Mouse (Mus musculus) inflammation-experienced regulatory T-cells, adult 6 months (primary cell): Measurements from ENCODE around the gene Bin2. TPM values are rescaled to one million over a fixed set of nuclear protein-coding genes. Genes with fewer than 3 reads are reported as not detected.
"Not testable (repeated sequence)": the region's sequence is repeated elsewhere in the genome, so short reads cannot be mapped to it uniquely, and the experiment has no call there.

Experiments
- ATAC-seq: one replicate; pipeline ENCODE4 v1.8.0; 2017
- polyA plus RNA-seq, 3 experiments: library from polyadenylated mRNA; unstranded; fragments of 100-300 nt; shearing (Covaris generic); gene quantifications; one replicate each; pipeline ENCODE4 v1.2.1; 2017

The Bin2 gene
- polyA plus RNA-seq, 3 experiments from 2014 or later: 292 to 493 (median 317) TPM

GRCm38 (mm10) chr15:100614996-100615824 is 54.1 kb downstream of the Bin2 start, which contains the start of gene Dazap2:
Dazap2 (plus strand) TSS chr15:100615349.
- ATAC-seq: peak; percentile 71

GRCm38 (mm10) chr15:100614218-100614995 is 54.9 kb downstream of the Bin2 start:
- ATAC-seq: peak; percentile 17

- peak; percentile 16 for ATAC-seq
Measured at GRCm38 (mm10) chr15:100613584-100613983, 55.8 kb downstream of the Bin2 start.

- no peak for ATAC-seq
Measured at GRCm38 (mm10) chr15:100612432-100612831, 56.9 kb downstream of the Bin2 start.

DNA sequence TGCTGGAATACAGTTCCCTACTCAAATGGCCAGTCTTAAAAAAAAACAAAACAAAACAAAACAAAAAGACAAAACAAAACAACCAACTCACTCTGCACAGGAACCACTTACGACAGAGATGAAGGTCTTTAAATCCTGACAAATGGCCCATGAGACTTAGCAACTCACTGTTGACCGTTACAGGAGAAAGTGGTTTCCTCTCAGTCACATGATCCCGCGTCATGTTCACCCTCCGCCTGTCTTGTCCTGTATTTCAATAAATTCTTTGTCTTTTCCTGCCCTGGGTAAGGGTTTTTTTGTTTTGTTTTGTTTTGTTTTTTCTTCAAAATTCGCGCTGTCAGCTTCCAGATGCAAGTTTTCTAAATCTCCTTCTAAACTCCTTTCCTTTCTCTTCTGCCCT is 57.4 kb downstream of the Bin2 start:
- ATAC-seq: no peak

DNA sequence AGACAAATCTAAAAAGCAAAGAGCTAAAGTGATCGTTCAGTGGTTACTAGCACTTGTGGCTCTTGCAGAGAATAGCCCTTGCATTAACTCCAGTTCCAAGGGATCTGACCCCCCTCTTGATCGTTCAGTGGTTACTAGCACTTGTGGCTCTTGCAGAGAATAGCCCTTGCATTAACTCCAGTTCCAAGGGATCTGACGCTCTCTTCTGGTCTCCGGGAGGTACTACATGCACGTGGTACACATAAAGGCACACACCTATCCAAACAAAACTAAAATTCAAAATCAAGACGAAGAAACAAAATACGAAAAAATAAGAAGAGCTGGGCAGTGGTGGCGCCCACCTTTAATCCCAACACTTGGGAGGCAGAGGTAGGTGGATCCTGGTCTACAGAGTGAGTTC is 62.7 kb downstream of the Bin2 start:
- ATAC-seq: not testable (repeated sequence)

GRCm38 (mm10) chr15:100601669-100602068 is 67.7 kb downstream of the Bin2 start:
- no peak for ATAC-seq

- no peak for ATAC-seq
Measured at GRCm38 (mm10) chr15:100600696-100601272, 68.6 kb downstream of the Bin2 start.

GRCm38 (mm10) chr15:100600047-100600695 is 69.2 kb downstream of the Bin2 start:
- peak; percentile 69 for ATAC-seq

DNA sequence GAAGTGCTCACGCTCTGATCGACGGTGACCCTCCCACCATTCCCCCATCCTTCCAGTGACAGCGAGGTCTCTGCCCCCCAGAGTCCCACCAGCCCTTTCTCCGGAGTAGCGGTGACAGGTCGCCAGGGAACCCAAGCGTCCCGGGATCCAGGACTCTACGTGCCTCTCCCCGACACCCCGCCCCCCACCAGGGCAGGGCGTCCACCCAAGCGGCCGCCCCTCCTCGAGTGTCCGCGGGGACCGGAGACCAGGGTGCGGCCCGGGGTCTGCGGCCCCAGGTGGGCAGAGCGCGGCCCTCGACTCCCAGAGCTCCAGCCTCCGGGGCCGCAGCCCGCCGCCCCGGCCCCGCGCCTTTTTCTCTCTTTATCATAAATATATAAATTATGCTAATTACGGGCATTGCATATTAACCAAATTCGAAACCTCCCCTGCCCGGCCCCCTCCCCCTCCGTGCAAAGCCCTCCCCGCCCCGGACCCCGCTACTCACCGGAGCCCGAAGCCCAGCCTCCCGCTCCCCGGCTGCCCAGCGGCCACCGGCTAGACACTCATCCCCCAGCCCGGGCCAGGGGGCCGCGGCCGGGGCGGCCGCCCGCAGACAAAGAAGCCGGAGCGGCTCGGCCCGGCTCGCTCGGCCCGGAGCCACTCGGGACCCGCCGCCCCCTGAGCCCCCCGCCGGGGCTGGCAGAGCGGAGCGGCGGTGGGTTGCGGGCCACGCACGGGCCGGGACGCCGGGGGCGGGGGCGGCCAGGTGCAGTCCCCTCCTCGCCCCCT is 69.9 kb downstream of the Bin2 start, which contains the start of gene Pou6f1:
Pou6f1 (minus strand) TSS at position 709 of the 771 bp plus-strand sequence.
- ATAC-seq: no peak

GRCm38 (mm10) chr15:100598883-100599275 is 70.5 kb downstream of the Bin2 start:
- peak; percentile 46 for ATAC-seq

GRCm38 (mm10) chr15:100598287-100598882 is 71.0 kb downstream of the Bin2 start:
- peak; percentile 51 for ATAC-seq

- no peak for ATAC-seq
Measured at GRCm38 (mm10) chr15:100592817-100593216, 76.5 kb downstream of the Bin2 start.

Other genes with a start within 250 kb of the Bin2 start
- gene Gm5475, start 247.4 kb downstream of the Bin2 start, polyA plus RNA-seq: under 1 TPM in 2 of 3 experiments, not detected in 1; 0.26 to 0.49 TPM
- 10 to 100 TPM; 20.5 to 30.5 (median 26.7) TPM for gene Slc11a2, start 244.5 kb downstream of the Bin2 start, polyA plus RNA-seq
- 10 to 100 TPM; 24.6 to 58.8 (median 54.5) TPM for gene Letmd1, start 200.5 kb downstream of the Bin2 start, polyA plus RNA-seq
- 1 to 10 TPM in 2 of 3 experiments, under 1 TPM in 1; 0.91 to 1.8 (median 1.5) TPM for gene Csrnp2, start 174.1 kb downstream of the Bin2 start, polyA plus RNA-seq
- 1 to 10 TPM; 3.7 to 8.4 (median 5.6) TPM for gene Tfcp2, start 117.5 kb downstream of the Bin2 start, polyA plus RNA-seq
- gene Pou6f1, start 69.6 kb downstream of the Bin2 start, polyA plus RNA-seq: 10 to 100 TPM in 2 of 3 experiments, 1 to 10 TPM in 1; 7.4 to 19.8 (median 18.8) TPM
- gene Dazap2, start 54.2 kb downstream of the Bin2 start, polyA plus RNA-seq: 100 to 1,000 TPM; 722 to 762 (median 736) TPM
- 1 to 10 TPM in 1 of 3 experiments, not detected in 2; 1.3 TPM for gene Smagp, start 32.6 kb downstream of the Bin2 start, polyA plus RNA-seq
- gene Cela1, start 18.4 kb upstream of the Bin2 start, polyA plus RNA-seq: 10 to 100 TPM in 1 of 3 experiments, 1 to 10 TPM in 2; 6.8 to 12.6 (median 8.2) TPM
- gene Galnt6, start 59.8 kb upstream of the Bin2 start, polyA plus RNA-seq: 10 to 100 TPM; 55.3 to 67.0 (median 65.0) TPM
- 10 to 100 TPM in 1 of 3 experiments, 1 to 10 TPM in 2; 7.4 to 10.9 (median 9.1) TPM for gene Slc4a8, start 92.2 kb upstream of the Bin2 start, polyA plus RNA-seq
- 1 to 10 TPM in 1 of 3 experiments, under 1 TPM in 2; 0.14 to 1.1 (median 0.78) TPM for gene Scn8a, start 200.3 kb upstream of the Bin2 start, polyA plus RNA-seq